Mouse (Mus musculus) hindbrain, embryonic 16.5 days (tissue): ENCODE results near the gene Rhob. TPM values are rescaled to one million over a fixed set of nuclear protein-coding genes. Genes with fewer than 3 reads are reported as not detected.

Source experiments
- ATAC-seq: fragments of 200-750 bp; cut with Nextera tagmentation; 2 replicates; pipeline ENCODE4 v1.8.0; 2017; ENCODE audit warnings: moderate TSS enrichment, moderate library complexity
- H3K27ac ChIP-seq: fragments of 300-500 bp; sonication (generic); 2 replicates; pipeline ENCODE4 v1.5.1; 2014; ENCODE audit warnings: low read depth, mild to moderate bottlenecking, control low read depth, low read length, moderate library complexity
- H3K27me3 ChIP-seq: fragments of 300-500 bp; sonication (generic); replicated peaks from 2 replicates; pipeline ENCODE4 v1.6.1; 2014; ENCODE audit warnings: low read length; ENCODE audit not compliant: control insufficient read depth, insufficient read depth
- H3K36me3 ChIP-seq: fragments of 300-500 bp; sonication (generic); 2 replicates; pipeline ENCODE4 v1.6.1; 2014; ENCODE audit warnings: mild to moderate bottlenecking, low read length, moderate library complexity, mixed read lengths; ENCODE audit not compliant: control insufficient read depth, insufficient read depth
- H3K4me1 ChIP-seq: fragments of 300-500 bp; sonication (generic); 2 replicates; pipeline ENCODE4 v1.6.1; 2014; ENCODE audit warnings: low read depth, low read length; ENCODE audit not compliant: control insufficient read depth, insufficient read depth
- H3K4me2 ChIP-seq: fragments of 300-500 bp; sonication (generic); 2 replicates; pipeline ENCODE4 v1.6.1; 2014; ENCODE audit warnings: mild to moderate bottlenecking, low read length, control low read depth, moderate library complexity
- H3K4me3 ChIP-seq: fragments of 300-500 bp; sonication (generic); 2 replicates; pipeline ENCODE4 v1.5.1; 2014; ENCODE audit warnings: mild to moderate bottlenecking, low read length, control low read depth, moderate library complexity
- H3K9ac ChIP-seq: fragments of 300-500 bp; sonication (generic); 2 replicates; pipeline ENCODE4 v1.6.1; 2014; ENCODE audit warnings: low read depth, mild to moderate bottlenecking, control low read depth, low read length, moderate library complexity
- H3K9me3 ChIP-seq: fragments of 300-500 bp; sonication (generic); 2 replicates; pipeline ENCODE4 v1.6.1; 2014; ENCODE audit warnings: mild to moderate bottlenecking, low read length, moderate library complexity; ENCODE audit not compliant: control insufficient read depth
- WGBS: fragments of 180-500 bp; shearing (Covaris S2); extraction: QIAGEN DNeasy Blood & Tissue Kit; methylation state at CpG from one replicate; pipeline ENCODE4 v1.1.7; 2014; 5-methylcytosine and 5-hydroxymethylcytosine counted together
- polyA plus RNA-seq: library from polyadenylated mRNA; unstranded; fragments of >200 nt; fragmentation: Nextera tagmentation; extraction: Ambion mirVana; gene quantifications from 2 replicates; pipeline ENCODE4 v1.2.1, GENCODE M21; 2015

Rhob gene
- polyA plus RNA-seq, 1 experiment from 2014 or later, result 81.3 TPM

DNA sequence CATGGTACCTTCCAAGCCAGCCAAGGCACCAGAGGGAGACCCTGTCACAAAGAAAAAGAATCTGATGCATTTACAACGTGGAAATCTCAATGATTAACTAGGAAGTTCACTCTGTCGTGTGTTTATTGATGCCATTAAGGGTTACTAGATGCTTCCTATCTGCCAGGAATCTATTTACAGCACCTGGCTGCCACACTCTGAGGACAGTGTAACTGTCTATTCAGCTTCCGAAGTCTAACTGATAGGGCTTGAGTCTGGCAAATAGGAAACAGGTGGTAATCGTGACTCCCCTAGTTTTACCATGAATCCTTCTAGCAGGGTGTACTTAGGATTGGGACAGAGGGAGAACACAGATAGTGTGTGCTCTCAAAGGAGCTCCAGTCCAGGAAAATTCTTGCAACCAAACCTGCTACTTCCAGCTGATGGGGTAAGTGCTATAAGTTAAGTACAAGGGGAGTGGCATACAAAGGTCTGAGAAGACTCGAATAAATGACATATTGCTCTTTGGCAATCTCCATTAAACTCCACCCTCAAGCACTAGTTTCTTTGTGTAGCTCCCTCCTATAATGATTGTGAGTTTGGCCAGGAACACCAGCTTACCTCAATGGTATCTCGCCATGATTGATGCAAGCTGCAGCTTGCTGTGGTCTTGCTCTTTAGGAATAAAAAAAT lies 10.6 kb upstream of the Rhob start:
- 69% methylated on average over 6 of the region's 6 CpGs for WGBS
- no peaks in the 10 kb centered on the region for H3K36me3 ChIP-seq
- H3K4me1 ChIP-seq, result no peaks in the 10 kb centered on the region
- H3K9ac ChIP-seq, result no peak overlapping the region
- H3K27ac ChIP-seq, result no peak overlapping the region
- H3K9me3 ChIP-seq, result no peaks in the 10 kb centered on the region
- no peaks in the 10 kb centered on the region for H3K27me3 ChIP-seq
- H3K4me3 ChIP-seq, result no peak overlapping the region
- H3K4me2 ChIP-seq, result no peak overlapping the region
- ATAC-seq, result no peak

- Histone ChIP-seq H3K4me2 (no peak overlapping the region), H3K9me3 (no peaks in the 10 kb centered on the region), H3K27me3 (no peaks in the 10 kb centered on the region), H3K4me3 (no peak overlapping the region), H3K27ac (no peak overlapping the region), H3K9ac (no peak overlapping the region), H3K36me3 (no peaks in the 10 kb centered on the region), H3K4me1 (no peaks in the 10 kb centered on the region)
- 75% methylated on average over 5 of the region's 5 CpGs for WGBS
- ATAC-seq, result no peak
These were observed 9.9 kb upstream of the Rhob start for GRCm38 (mm10) chr12:8509693-8510092.

DNA sequence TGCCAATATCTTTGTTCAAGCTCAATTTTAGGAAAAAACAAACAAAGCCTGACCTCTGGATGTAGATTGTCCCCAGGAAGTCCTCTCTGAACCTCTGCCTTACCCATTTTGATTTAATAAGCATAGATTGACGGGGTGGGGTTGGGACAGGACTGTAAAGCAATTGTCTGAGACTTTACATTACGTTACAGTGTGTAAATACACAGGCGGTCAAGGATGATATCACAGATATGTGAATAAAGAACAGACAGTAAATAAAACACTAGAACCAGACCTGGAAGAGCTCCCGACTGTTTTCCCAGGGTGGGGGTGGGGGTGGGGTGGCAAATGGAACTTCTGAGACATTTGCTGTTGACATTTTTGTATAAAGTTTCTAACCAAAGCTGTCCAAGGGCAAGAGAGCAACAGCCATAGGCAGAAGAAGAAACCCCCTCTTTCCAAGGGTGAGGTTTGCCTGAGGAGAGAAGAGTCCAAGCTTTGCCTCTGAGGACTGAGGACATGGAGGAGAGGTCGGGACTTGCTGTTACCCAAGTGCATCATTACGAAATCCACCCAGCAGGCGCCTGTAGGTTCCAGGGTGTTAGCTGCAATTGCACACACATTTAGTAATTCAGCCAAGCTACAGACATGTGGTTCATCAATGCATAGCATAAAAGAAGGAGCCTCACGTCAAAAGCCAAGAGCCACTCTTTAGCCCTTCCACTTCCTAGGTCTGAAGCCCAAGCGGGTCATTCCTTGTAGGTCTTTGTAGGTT lies 7.3 kb upstream of the Rhob start:
- H3K4me2 ChIP-seq, result no peak overlapping the region
- H3K4me3 ChIP-seq, result no peak overlapping the region
- WGBS, result 73% methylated on average over 9 of the region's 9 CpGs
- no peak overlapping the region for H3K9ac ChIP-seq
- H3K36me3 ChIP-seq, result no peaks in the 10 kb centered on the region
- H3K27me3 ChIP-seq, result no peaks in the 10 kb centered on the region
- no peak overlapping the region for H3K27ac ChIP-seq
- no peaks in the 10 kb centered on the region for H3K9me3 ChIP-seq
- no peak for ATAC-seq
- H3K4me1 ChIP-seq, result no peaks in the 10 kb centered on the region

- Histone ChIP-seq H3K4me1 (peaks cover 10% of the 10 kb centered on the region), H3K27ac (no peak overlapping the region), H3K4me2 (no peak overlapping the region), H3K9me3 (no peaks in the 10 kb centered on the region), H3K27me3 (no peaks in the 10 kb centered on the region), H3K4me3 (no peak overlapping the region), H3K36me3 (no peaks in the 10 kb centered on the region), H3K9ac (no peak overlapping the region)
- no peak for ATAC-seq
- WGBS, result 82% methylated on average over 6 of the region's 6 CpGs
These were observed 4.3 kb upstream of the Rhob start for GRCm38 (mm10) chr12:8504131-8504530.

- H3K9ac ChIP-seq, result no peak overlapping the region
- no peak overlapping the region for H3K4me2 ChIP-seq
- no peaks in the 10 kb centered on the region for H3K9me3 ChIP-seq
- H3K4me3 ChIP-seq, result no peak overlapping the region
- WGBS, result 17% methylated on average over 6 of the region's 6 CpGs
- no peak overlapping the region for H3K27ac ChIP-seq
- no peaks in the 10 kb centered on the region for H3K27me3 ChIP-seq
- H3K4me1 ChIP-seq, result peaks cover 10% of the 10 kb centered on the region
- no peak for ATAC-seq
- H3K36me3 ChIP-seq, result no peaks in the 10 kb centered on the region
These were observed 2.7 kb upstream of the Rhob start for GRCm38 (mm10) chr12:8502546-8502945.

DNA sequence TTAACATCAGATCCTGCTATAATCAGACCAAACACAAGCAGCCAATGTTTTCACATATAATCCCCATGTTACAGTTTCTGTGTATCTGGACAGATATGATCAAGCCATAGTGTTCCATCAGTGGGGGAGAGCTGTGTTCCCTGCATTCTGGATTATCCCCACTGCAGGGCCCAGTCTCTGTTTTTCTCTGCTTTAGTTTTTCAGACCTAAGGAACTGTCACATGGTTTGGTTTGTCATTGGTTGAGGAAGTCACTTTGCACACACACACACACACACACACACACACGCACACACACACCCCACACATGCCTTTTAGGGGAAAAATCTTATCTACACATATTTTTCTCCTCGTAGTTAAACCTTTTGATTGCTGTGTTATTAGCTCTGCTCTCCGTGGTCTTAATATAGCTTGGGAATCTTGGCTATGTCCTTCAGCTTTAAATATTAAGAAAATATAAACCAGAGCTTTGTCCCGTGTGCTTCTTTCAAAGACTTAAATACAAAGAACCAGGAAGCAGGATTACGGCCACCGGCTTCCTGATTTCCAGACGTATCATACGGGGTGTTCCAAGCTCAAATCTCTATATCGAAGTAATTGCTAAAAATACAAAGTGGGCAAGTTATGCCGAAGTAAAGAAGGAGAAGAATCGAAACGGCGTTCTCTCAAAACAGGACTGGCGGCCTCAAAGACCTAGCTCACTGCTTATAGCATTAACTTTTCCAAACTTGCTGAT lies 1.9 kb upstream of the Rhob start:
- WGBS, result 88% methylated on average over 14 of the region's 14 CpGs
- no peaks in the 10 kb centered on the region for H3K9me3 ChIP-seq
- no peak overlapping the region for H3K4me3 ChIP-seq
- no peak for ATAC-seq
- H3K4me2 ChIP-seq, result no peak overlapping the region
- H3K27me3 ChIP-seq, result no peaks in the 10 kb centered on the region
- peaks cover 17% of the 10 kb centered on the region for H3K4me1 ChIP-seq
- no peak overlapping the region for H3K27ac ChIP-seq
- H3K9ac ChIP-seq, result no peak overlapping the region
- H3K36me3 ChIP-seq, result no peaks in the 10 kb centered on the region

GRCm38 (mm10) chr12:8500597-8501570 lies 1.1 kb upstream of the Rhob start:
- Histone ChIP-seq H3K27ac (peak overlapping the region; percentile 99), H3K36me3 (no peaks in the 10 kb centered on the region), H3K4me1 (peaks cover 25% of the 10 kb centered on the region), H3K9ac (peak overlapping the region; percentile 76), H3K4me3 (peak overlapping the region; percentile 93), H3K4me2 (peak overlapping the region; percentile 59), H3K9me3 (no peaks in the 10 kb centered on the region), H3K27me3 (no peaks in the 10 kb centered on the region)
- ATAC-seq, result no peak
- 44% methylated on average over 17 of the region's 17 CpGs for WGBS

DNA sequence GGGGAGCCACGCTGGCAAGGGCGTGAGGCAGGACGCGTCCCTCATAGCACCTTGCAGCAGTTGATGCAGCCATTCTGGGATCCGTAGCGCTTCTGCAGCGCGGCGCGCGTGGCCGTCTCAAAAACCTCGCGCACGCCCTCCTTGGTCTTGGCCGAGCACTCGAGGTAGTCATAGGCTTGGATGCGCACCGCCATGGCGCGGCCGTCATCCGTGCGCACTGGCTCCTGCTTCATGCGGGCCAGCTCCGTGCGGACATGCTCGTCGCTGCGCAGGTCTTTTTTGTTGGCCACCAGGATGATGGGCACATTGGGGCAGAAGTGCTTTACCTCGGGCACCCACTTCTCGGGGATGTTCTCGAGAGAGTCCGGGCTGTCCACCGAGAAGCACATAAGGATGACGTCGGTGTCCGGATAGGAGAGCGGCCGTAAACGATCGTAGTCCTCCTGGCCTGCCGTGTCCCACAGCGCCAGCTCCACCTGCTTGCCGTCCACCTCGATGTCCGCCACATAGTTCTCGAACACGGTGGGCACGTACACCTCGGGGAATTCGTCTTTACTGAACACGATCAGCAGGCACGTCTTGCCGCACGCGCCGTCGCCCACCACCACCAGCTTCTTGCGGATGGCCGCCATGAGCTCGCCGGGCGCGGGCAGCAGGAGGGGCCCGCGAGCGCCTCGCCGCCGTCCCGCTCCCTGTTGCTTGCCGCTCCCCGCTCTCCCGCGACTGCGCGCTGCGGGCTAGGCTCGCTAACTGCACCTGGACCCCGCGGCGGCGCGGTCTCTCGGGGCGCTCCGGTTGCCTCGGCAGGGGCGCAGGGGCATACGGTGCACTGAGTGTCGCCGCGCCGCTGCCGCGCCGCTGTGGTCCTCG lies 573 bp downstream of the Rhob start:
- Histone ChIP-seq H3K4me2 (peak overlapping the region; percentile 93), H3K4me3 (peak overlapping the region; percentile 93), H3K9me3 (no peaks in the 10 kb centered on the region), H3K27me3 (no peaks in the 10 kb centered on the region), H3K36me3 (no peaks in the 10 kb centered on the region), H3K9ac (peak overlapping the region; percentile 85), H3K4me1 (peaks cover 28% of the 10 kb centered on the region), H3K27ac (peak overlapping the region; percentile 99)
- peak; percentile 72 for ATAC-seq
- WGBS, result under 1% methylated on average over 75 of the region's 99 CpGs
